Mouse (Mus musculus): ENCODE results near the gene Fam131a. TPM values are rescaled to one million over a fixed set of nuclear protein-coding genes. Genes with fewer than 3 reads are reported as not detected.

Gene Fam131a
- polyA plus RNA-seq, 1 experiment, result not detected

- 90% methylated on average over 10 of the region's 10 CpGs for WGBS
- H3K4me1 ChIP-seq (ENCODE audit: control insufficient read depth, insufficient read depth, low read length), result peaks cover 38% of the 10 kb centered on the region
- no peak overlapping the region for H3K4me3 ChIP-seq (ENCODE audit: insufficient read depth, low read depth, low read length)
- no peak for TF ChIP-seq CTCF (IDR thresholded peaks at IDR 0.05; ENCODE audit: insufficient read depth, low read depth, low read length)
- no peak for TF ChIP-seq POLR2A (IDR thresholded peaks at IDR 0.05; ENCODE audit: insufficient read depth, low read depth, low read length)
- no peak overlapping the region for H3K27ac ChIP-seq (ENCODE audit: insufficient read depth, low read depth, low read length)
These were observed 10.0 kb downstream of the Fam131a start for GRCm38 (mm10) chr16:20703071-20703470.

GRCm38 (mm10) chr16:20703699-20704400, 10.8 kb downstream of the Fam131a start:
- Histone ChIP-seq H3K4me3 (ENCODE audit: insufficient read depth, low read depth, low read length) (no peak overlapping the region), H3K27ac (ENCODE audit: insufficient read depth, low read depth, low read length) (no peak overlapping the region), H3K4me1 (ENCODE audit: control insufficient read depth, insufficient read depth, low read length) (peaks cover 38% of the 10 kb centered on the region)
- WGBS, result 75% methylated on average over 6 of the region's 6 CpGs
- TF ChIP-seq CTCF (IDR thresholded peaks at IDR 0.05; ENCODE audit: insufficient read depth, low read depth, low read length) (no peak), POLR2A (IDR thresholded peaks at IDR 0.05; ENCODE audit: insufficient read depth, low read depth, low read length) (no peak)

- WGBS, result 86% methylated on average over 3 of the region's 3 CpGs
- Histone ChIP-seq H3K27ac (ENCODE audit: insufficient read depth, low read depth, low read length) (no peak overlapping the region), H3K4me3 (ENCODE audit: insufficient read depth, low read depth, low read length) (no peak overlapping the region), H3K4me1 (ENCODE audit: control insufficient read depth, insufficient read depth, low read length) (peaks cover 34% of the 10 kb centered on the region)
- no peak for TF ChIP-seq POLR2A (IDR thresholded peaks at IDR 0.05; ENCODE audit: insufficient read depth, low read depth, low read length)
- no peak for TF ChIP-seq CTCF (IDR thresholded peaks at IDR 0.05; ENCODE audit: insufficient read depth, low read depth, low read length)
These were observed 12.7 kb downstream of the Fam131a start for GRCm38 (mm10) chr16:20705786-20706185.

- 84% methylated on average over 2 of the region's 2 CpGs for WGBS
- Histone ChIP-seq H3K27ac (ENCODE audit: insufficient read depth, low read depth, low read length) (peak overlapping the region; percentile 48; the same call in 1 of the 2 replicates), H3K4me1 (ENCODE audit: control insufficient read depth, insufficient read depth, low read length) (peaks cover 31% of the 10 kb centered on the region), H3K4me3 (ENCODE audit: insufficient read depth, low read depth, low read length) (no peak overlapping the region)
- no peak for TF ChIP-seq POLR2A (IDR thresholded peaks at IDR 0.05; ENCODE audit: insufficient read depth, low read depth, low read length)
- no peak for TF ChIP-seq CTCF (IDR thresholded peaks at IDR 0.05; ENCODE audit: insufficient read depth, low read depth, low read length)
These were observed 13.5 kb downstream of the Fam131a start for GRCm38 (mm10) chr16:20706407-20707055.

GRCm38 (mm10) chr16:20708220-20708938, 15.3 kb downstream of the Fam131a start:
- H3K4me1 ChIP-seq (ENCODE audit: control insufficient read depth, insufficient read depth, low read length), result peaks cover 17% of the 10 kb centered on the region
- no peak overlapping the region for H3K4me3 ChIP-seq (ENCODE audit: insufficient read depth, low read depth, low read length)
- H3K27ac ChIP-seq (ENCODE audit: insufficient read depth, low read depth, low read length), result no peak overlapping the region
- 91% methylated on average over 21 of the region's 21 CpGs for WGBS
- TF ChIP-seq POLR2A (IDR thresholded peaks at IDR 0.05; ENCODE audit: insufficient read depth, low read depth, low read length), result no peak
- no peak for TF ChIP-seq CTCF (IDR thresholded peaks at IDR 0.05; ENCODE audit: insufficient read depth, low read depth, low read length)

GRCm38 (mm10) chr16:20708939-20709734, 16.1 kb downstream of the Fam131a start:
- peaks cover 24% of the 10 kb centered on the region for H3K4me1 ChIP-seq (ENCODE audit: control insufficient read depth, insufficient read depth, low read length)
- H3K27ac ChIP-seq (ENCODE audit: insufficient read depth, low read depth, low read length), result no peak overlapping the region
- H3K4me3 ChIP-seq (ENCODE audit: insufficient read depth, low read depth, low read length), result no peak overlapping the region
- TF ChIP-seq POLR2A (IDR thresholded peaks at IDR 0.05; ENCODE audit: insufficient read depth, low read depth, low read length) (no peak), CTCF (IDR thresholded peaks at IDR 0.05; ENCODE audit: insufficient read depth, low read depth, low read length) (peak; percentile 76)
- 76% methylated on average over 19 of the region's 19 CpGs for WGBS

GRCm38 (mm10) chr16:20710370-20710769, 17.3 kb downstream of the Fam131a start:
- 93% methylated on average over 11 of the region's 11 CpGs for WGBS
- H3K4me3 ChIP-seq (ENCODE audit: insufficient read depth, low read depth, low read length), result no peak overlapping the region
- TF ChIP-seq POLR2A (IDR thresholded peaks at IDR 0.05; ENCODE audit: insufficient read depth, low read depth, low read length) (no peak), CTCF (IDR thresholded peaks at IDR 0.05; ENCODE audit: insufficient read depth, low read depth, low read length) (no peak)
- no peak overlapping the region for H3K27ac ChIP-seq (ENCODE audit: insufficient read depth, low read depth, low read length)
- peaks cover 35% of the 10 kb centered on the region for H3K4me1 ChIP-seq (ENCODE audit: control insufficient read depth, insufficient read depth, low read length)

GRCm38 (mm10) chr16:20710810-20711209, 17.8 kb downstream of the Fam131a start:
- 72% methylated on average over 4 of the region's 4 CpGs for WGBS
- H3K4me1 ChIP-seq (ENCODE audit: control insufficient read depth, insufficient read depth, low read length), result peaks cover 35% of the 10 kb centered on the region
- no peak overlapping the region for H3K27ac ChIP-seq (ENCODE audit: insufficient read depth, low read depth, low read length)
- H3K4me3 ChIP-seq (ENCODE audit: insufficient read depth, low read depth, low read length), result no peak overlapping the region
- TF ChIP-seq POLR2A (IDR thresholded peaks at IDR 0.05; ENCODE audit: insufficient read depth, low read depth, low read length) (no peak), CTCF (IDR thresholded peaks at IDR 0.05; ENCODE audit: insufficient read depth, low read depth, low read length) (no peak)
